20 mouse cellular contexts compared by ENCODE assay signal in the genomic region with DNA sequence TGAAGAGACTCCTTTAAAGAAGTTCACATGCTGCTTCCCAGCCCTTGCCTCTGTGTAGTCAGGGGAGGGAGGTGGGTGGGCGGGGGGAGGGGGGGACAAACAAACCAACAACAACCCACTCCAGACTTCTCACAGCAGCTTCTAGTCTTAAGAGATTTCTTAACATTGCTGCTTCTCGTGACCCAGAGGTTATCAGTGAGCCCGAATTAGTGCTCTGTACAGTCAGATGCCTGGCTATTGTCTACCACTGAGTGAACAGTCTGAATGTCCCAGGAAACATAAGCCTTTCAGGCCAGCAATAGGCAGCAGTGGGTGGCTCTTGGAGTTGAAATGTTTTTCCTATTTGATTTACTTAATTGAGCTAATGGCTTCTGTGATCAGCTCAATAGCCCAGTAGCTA.
DNase-seq lines count a peak whose midpoint lies in the region; ATAC-seq lines count a peak whose summit lies in the region.
"Had no signal": no experiment of that assay in that cellular context is flagged by ENCODE, and none has a peak within 500 bp of the region (broad histone marks: within the 10 kb centered on the region; RNA-seq: fewer than 3 reads in every experiment).

No protein-coding gene starts in this region.

- H3K4me2 ChIP-seq in kidney, embryonic 14.5 days (replicated peaks; ENCODE audit: low read depth, low read length) = no peak overlapping the region
- no peak overlapping the region for H3K4me2 ChIP-seq in limb, embryonic 11.5 days (ENCODE audit: low read depth, severe bottlenecking)
- no peak overlapping the region for H3K4me2 ChIP-seq in intestine, embryonic 15.5 days (replicated peaks)
- H3K4me2 ChIP-seq: kidney, embryonic 15.5 days; liver, embryonic 11.5 days; midbrain, embryonic 11.5 days had no signal

- no peaks in the 10 kb centered on the region for H3K36me3 ChIP-seq in heart, embryonic 10.5 days
- no peaks in the 10 kb centered on the region for H3K36me3 ChIP-seq in kidney, embryonic 14.5 days (ENCODE audit: control insufficient read depth, insufficient read depth, low read length)
- no peaks in the 10 kb centered on the region for H3K36me3 ChIP-seq in limb, embryonic 11.5 days (ENCODE audit: control insufficient read depth, insufficient read depth, low read length)
- H3K36me3 ChIP-seq in intestine, embryonic 15.5 days = no peaks in the 10 kb centered on the region
- H3K36me3 ChIP-seq: hindbrain, embryonic 10.5 days; kidney, embryonic 15.5 days had no signal

- ATAC-seq in kidney, embryonic 14.5 days (ENCODE audit: low FRiP score, low TSS enrichment) = 0 out of 2 replicates have a peak, but pooled peaks have one; percentile 28
- ATAC-seq in limb, embryonic 11.5 days (ENCODE audit: insufficient number of reproducible peaks, low FRiP score, low TSS enrichment, low read depth) = no peak
- no peak for ATAC-seq in intestine, embryonic 15.5 days
- ATAC-seq: inflammation-experienced regulatory T-cells, adult 6 months had no signal

- H3K4me1 ChIP-seq in heart, embryonic 10.5 days = peaks cover 28% of the 10 kb centered on the region
- H3K4me1 ChIP-seq in kidney, embryonic 14.5 days (ENCODE audit: control insufficient read depth, insufficient read depth, low read length) = no peaks in the 10 kb centered on the region
- no peaks in the 10 kb centered on the region for H3K4me1 ChIP-seq in limb, embryonic 11.5 days (ENCODE audit: control insufficient read depth, insufficient read depth, low read length)
- no peaks in the 10 kb centered on the region for H3K4me1 ChIP-seq in intestine, embryonic 15.5 days (replicated peaks)

- H3K4me3 ChIP-seq in heart, embryonic 10.5 days = no peak overlapping the region
- H3K4me3 ChIP-seq in kidney, embryonic 14.5 days (ENCODE audit: low read length) = no peak overlapping the region
- H3K4me3 ChIP-seq in limb, embryonic 11.5 days (ENCODE audit: low read depth, low read length) = no peak overlapping the region
- H3K4me3 ChIP-seq in intestine, embryonic 15.5 days (replicated peaks) = no peak overlapping the region
- H3K4me3 ChIP-seq: erythroblast, embryonic 14.5 days; hindbrain, embryonic 10.5 days; kidney, embryonic 15.5 days had no signal

- H3K27me3 ChIP-seq in heart, embryonic 10.5 days (ENCODE audit: insufficient read depth, poor library complexity, severe bottlenecking) = no peaks in the 10 kb centered on the region
- H3K27me3 ChIP-seq in kidney, embryonic 14.5 days (ENCODE audit: control insufficient read depth, insufficient read depth, low read length) = no peaks in the 10 kb centered on the region
- no peaks in the 10 kb centered on the region for H3K27me3 ChIP-seq in limb, embryonic 11.5 days (ENCODE audit: control insufficient read depth, insufficient read depth, low read length)
- no peaks in the 10 kb centered on the region for H3K27me3 ChIP-seq in intestine, embryonic 15.5 days (replicated peaks)
- H3K27me3 ChIP-seq: kidney, embryonic 15.5 days had no signal

- 5% methylated on average over 3 of the region's 3 CpGs for WGBS in heart, embryonic 10.5 days
- 56% methylated on average over 3 of the region's 3 CpGs for WGBS in kidney, embryonic 14.5 days
- 11% methylated on average over 3 of the region's 3 CpGs for WGBS in limb, embryonic 11.5 days
- 29% methylated on average over 3 of the region's 3 CpGs for WGBS in intestine, embryonic 15.5 days

- no peaks in the 10 kb centered on the region for H3K9me3 ChIP-seq in heart, embryonic 10.5 days
- H3K9me3 ChIP-seq in kidney, embryonic 14.5 days (ENCODE audit: control insufficient read depth, low read length) = no peaks in the 10 kb centered on the region
- H3K9me3 ChIP-seq in limb, embryonic 11.5 days (ENCODE audit: control insufficient read depth, low read length) = no peaks in the 10 kb centered on the region
- no peaks in the 10 kb centered on the region for H3K9me3 ChIP-seq in intestine, embryonic 15.5 days
- H3K9me3 ChIP-seq: hindbrain, embryonic 10.5 days; kidney, embryonic 15.5 days had no signal

- no peak overlapping the region for H3K9ac ChIP-seq in kidney, embryonic 14.5 days (ENCODE audit: low read depth, low read length)
- H3K9ac ChIP-seq in limb, embryonic 11.5 days (ENCODE audit: low read length) = no peak overlapping the region
- H3K9ac ChIP-seq in intestine, embryonic 15.5 days = no peak overlapping the region
- H3K9ac ChIP-seq: kidney, embryonic 15.5 days had no signal

- DNase-seq in heart, embryonic 10.5 days (ENCODE audit: low spot score) = peak; percentile 80
- no peak for DNase-seq in heart, adult 8-10 months (ENCODE audit: low spot score)
- DNase-seq in kidney, adult 8-10 months = no peak
- DNase-seq in limb, embryonic 11.5 days (ENCODE audit: low spot score) = peak; percentile 19
- no peak for DNase-seq in lung, postnatal 14 days
- DNase-seq: adrenal gland, postnatal 25 days; B cell, adult 2 months; cerebellum, adult 9-11 months; layer of hippocampus, postnatal 36 days; lung, adult 2 months; thymus, postnatal 36 days had no signal

- peak overlapping the region; percentile 77 for H3K27ac ChIP-seq in heart, embryonic 10.5 days
- no peak overlapping the region for H3K27ac ChIP-seq in kidney, embryonic 14.5 days (ENCODE audit: low read depth, low read length)
- H3K27ac ChIP-seq in limb, embryonic 11.5 days (replicated peaks; ENCODE audit: low read depth, low read length) = no peak overlapping the region
- H3K27ac ChIP-seq in intestine, embryonic 15.5 days = no peak overlapping the region
- H3K27ac ChIP-seq: hindbrain, embryonic 10.5 days; kidney, embryonic 15.5 days; macrophage had no signal

Comparison
In these comparisons a context has a peak if more than half of its experiments do, and no peak if none do; other contexts are left out.
1. DNase-seq: peak in heart, embryonic 10.5 days (single experiment) and limb, embryonic 11.5 days (single experiment); none in heart, adult 8-10 months (single experiment), kidney, adult 8-10 months (0 of 2) and lung, postnatal 14 days (single experiment).